Mouse (Mus musculus) erythroblast, embryonic 14.5 days (primary cell): Measurements from ENCODE around the gene Tmem235. TPM values are rescaled to one million over a fixed set of nuclear protein-coding genes. Genes with fewer than 3 reads are reported as not detected.

Experiments used
- H3K27me3 ChIP-seq: 2 replicates; pipeline ENCODE4 v1.6.1; 2012; ENCODE audit warnings: inconsistent platforms; ENCODE audit not compliant: control insufficient read depth
- H3K36me3 ChIP-seq: 2 replicates; pipeline ENCODE4 v1.6.1; 2012; ENCODE audit warnings: mild to moderate bottlenecking, inconsistent platforms; ENCODE audit not compliant: control insufficient read depth
- H3K4me1 ChIP-seq: 2 replicates; pipeline ENCODE4 v1.6.1; 2012; ENCODE audit warnings: inconsistent platforms; ENCODE audit not compliant: control insufficient read depth
- H3K4me3 ChIP-seq: replicated peaks from 2 replicates; pipeline ENCODE3; 2012; ENCODE audit warnings: moderate library complexity, mild to moderate bottlenecking, inconsistent platforms
- H3K9me3 ChIP-seq: 2 replicates; pipeline ENCODE4 v1.6.1; 2012; ENCODE audit warnings: low read length, inconsistent platforms, mixed read lengths; ENCODE audit not compliant: control insufficient read depth
- GATA1 ChIP-seq: IDR thresholded peaks from 2 replicates; pipeline ENCODE4 v1.6.1; 2012; ENCODE audit warnings: low read length, inconsistent platforms, mixed read lengths
- TAL1 ChIP-seq: IDR thresholded peaks from 3 replicates; pipeline ENCODE4 v1.6.1; 2012; ENCODE audit warnings: low read length, inconsistent platforms, mixed read lengths
- polyA plus RNA-seq: library from polyadenylated mRNA; stranded (reverse); fragments of >175 nt; gene quantifications from 2 replicates; pipeline ENCODE4 v1.2.3, GENCODE M21; 2012

Tmem235 gene
- polyA plus RNA-seq, 1 experiment: not detected

- Histone ChIP-seq H3K4me1 (peaks cover 8% of the 10 kb centered on the region), H3K36me3 (no peaks in the 10 kb centered on the region), H3K27me3 (peaks cover 13% of the 10 kb centered on the region), H3K9me3 (no peaks in the 10 kb centered on the region), H3K4me3 (no peak overlapping the region)
- no peak for TF ChIP-seq GATA1
- no peak for TF ChIP-seq TAL1
Measured at GRCm38 (mm10) chr11:117882208-117882607, 21.7 kb downstream of the Tmem235 start.

GRCm38 (mm10) chr11:117886000-117886399 is 25.4 kb downstream of the Tmem235 start:
- peaks cover 31% of the 10 kb centered on the region for H3K27me3 ChIP-seq
- no peak for TF ChIP-seq GATA1
- no peaks in the 10 kb centered on the region for H3K36me3 ChIP-seq
- H3K9me3 ChIP-seq: no peaks in the 10 kb centered on the region
- no peaks in the 10 kb centered on the region for H3K4me1 ChIP-seq
- no peak overlapping the region for H3K4me3 ChIP-seq

- H3K4me1 ChIP-seq: no peaks in the 10 kb centered on the region
- H3K36me3 ChIP-seq: no peaks in the 10 kb centered on the region
- TF ChIP-seq TAL1 (no peak), GATA1 (no peak)
- no peaks in the 10 kb centered on the region for H3K9me3 ChIP-seq
- no peak overlapping the region for H3K4me3 ChIP-seq
- H3K27me3 ChIP-seq: peaks cover 28% of the 10 kb centered on the region
Measured at GRCm38 (mm10) chr11:117888168-117888852, 27.8 kb downstream of the Tmem235 start.

- Histone ChIP-seq H3K9me3 (no peaks in the 10 kb centered on the region), H3K36me3 (no peaks in the 10 kb centered on the region), H3K27me3 (peaks cover 28% of the 10 kb centered on the region), H3K4me3 (no peak overlapping the region), H3K4me1 (no peaks in the 10 kb centered on the region)
- TF ChIP-seq TAL1: no peak
- TF ChIP-seq GATA1: no peak
Measured at GRCm38 (mm10) chr11:117888853-117889822, 28.6 kb downstream of the Tmem235 start.

- Histone ChIP-seq H3K27me3 (peaks cover 28% of the 10 kb centered on the region), H3K9me3 (no peaks in the 10 kb centered on the region), H3K4me3 (no peak overlapping the region), H3K36me3 (no peaks in the 10 kb centered on the region), H3K4me1 (no peaks in the 10 kb centered on the region)
- TF ChIP-seq TAL1 (no peak), GATA1 (no peak)
Measured at GRCm38 (mm10) chr11:117889887-117890340, 29.4 kb downstream of the Tmem235 start.

- TF ChIP-seq TAL1 (no peak), GATA1 (no peak)
- Histone ChIP-seq H3K27me3 (peaks cover 28% of the 10 kb centered on the region), H3K9me3 (no peaks in the 10 kb centered on the region), H3K4me1 (no peaks in the 10 kb centered on the region), H3K36me3 (no peaks in the 10 kb centered on the region), H3K4me3 (no peak overlapping the region)
Measured at GRCm38 (mm10) chr11:117890519-117891282, 30.1 kb downstream of the Tmem235 start.

GRCm38 (mm10) chr11:117891581-117892175 is 31.1 kb downstream of the Tmem235 start:
- H3K4me1 ChIP-seq: no peaks in the 10 kb centered on the region
- peaks cover 28% of the 10 kb centered on the region for H3K27me3 ChIP-seq
- H3K9me3 ChIP-seq: no peaks in the 10 kb centered on the region
- TF ChIP-seq GATA1 (no peak), TAL1 (no peak)
- no peaks in the 10 kb centered on the region for H3K36me3 ChIP-seq
- H3K4me3 ChIP-seq: no peak overlapping the region

- H3K27me3 ChIP-seq: peaks cover 28% of the 10 kb centered on the region
- TF ChIP-seq TAL1: no peak
- TF ChIP-seq GATA1: no peak
- H3K4me3 ChIP-seq: no peak overlapping the region
- H3K36me3 ChIP-seq: no peaks in the 10 kb centered on the region
- no peaks in the 10 kb centered on the region for H3K9me3 ChIP-seq
- no peaks in the 10 kb centered on the region for H3K4me1 ChIP-seq
Measured at GRCm38 (mm10) chr11:117892199-117892598, 31.6 kb downstream of the Tmem235 start.

- no peak overlapping the region for H3K4me3 ChIP-seq
Measured at GRCm38 (mm10) chr11:117894676-117895075, 34.1 kb downstream of the Tmem235 start.

More at GRCm38 (mm10) chr11:117894676-117895075, 34.1 kb downstream of the Tmem235 start:
- no peaks in the 10 kb centered on the region for H3K36me3 ChIP-seq
- H3K27me3 ChIP-seq: peaks cover 12% of the 10 kb centered on the region
- no peak for TF ChIP-seq GATA1
- no peak for TF ChIP-seq TAL1
- no peaks in the 10 kb centered on the region for H3K9me3 ChIP-seq
- H3K4me1 ChIP-seq: no peaks in the 10 kb centered on the region
